Mouse (Mus musculus) intestine, embryonic 16.5 days (tissue): ENCODE data around the gene Pik3r2. TPM values are rescaled to one million over a fixed set of nuclear protein-coding genes. Genes with fewer than 3 reads are reported as not detected.

Experiments used
- ATAC-seq: fragments of 200-750 bp; cut with Nextera tagmentation; 2 replicates; pipeline ENCODE4 v1.8.0; 2017; ENCODE audit warnings: moderate TSS enrichment, moderate library complexity
- H3K27ac ChIP-seq: fragments of 300-500 bp; sonication (generic); 2 replicates; pipeline ENCODE4 v1.5.1; 2014; ENCODE audit warnings: mild to moderate bottlenecking, low read length
- H3K27me3 ChIP-seq: fragments of 300-500 bp; sonication (generic); replicated peaks from 2 replicates; pipeline ENCODE4 v1.6.1; 2014; ENCODE audit warnings: low read length, control low read depth, mixed read lengths; ENCODE audit not compliant: control insufficient read depth, insufficient read depth
- H3K36me3 ChIP-seq: fragments of 300-500 bp; sonication (generic); 2 replicates; pipeline ENCODE4 v1.6.1; 2014; ENCODE audit warnings: low read length, control low read depth; ENCODE audit not compliant: control insufficient read depth, insufficient read depth
- H3K4me1 ChIP-seq: fragments of 300-500 bp; sonication (generic); 2 replicates; pipeline ENCODE4 v1.6.1; 2014; ENCODE audit warnings: low read length, control low read depth, mixed read lengths; ENCODE audit not compliant: control insufficient read depth, insufficient read depth
- H3K4me2 ChIP-seq: fragments of 300-500 bp; sonication (generic); 2 replicates; pipeline ENCODE4 v1.6.1; 2014; ENCODE audit warnings: low read depth, low read length, control low read depth
- H3K4me3 ChIP-seq: fragments of 300-500 bp; sonication (generic); 2 replicates; pipeline ENCODE4 v1.5.1; 2014; ENCODE audit warnings: mild to moderate bottlenecking, low read length
- H3K9ac ChIP-seq: fragments of 300-500 bp; sonication (generic); 2 replicates; pipeline ENCODE4 v1.6.1; 2014; ENCODE audit warnings: low read depth, low read length
- H3K9me3 ChIP-seq: fragments of 300-500 bp; sonication (generic); 2 replicates; pipeline ENCODE4 v1.6.1; 2016; ENCODE audit warnings: low read length, control low read depth; ENCODE audit not compliant: control insufficient read depth
- WGBS: fragments of 180-500 bp; shearing (Covaris S2); extraction: QIAGEN DNeasy Blood & Tissue Kit; methylation state at CpG from one replicate; pipeline ENCODE4 v1.1.7; 2014; 5-methylcytosine and 5-hydroxymethylcytosine counted together
- polyA plus RNA-seq: library from polyadenylated mRNA; unstranded; fragments of >200 nt; fragmentation: Nextera tagmentation; extraction: Ambion mirVana; gene quantifications from 2 replicates; pipeline ENCODE4 v1.2.1, GENCODE M21; 2015

Gene Pik3r2
- polyA plus RNA-seq, 1 experiment from 2014 or later = 63.7 TPM

DNA sequence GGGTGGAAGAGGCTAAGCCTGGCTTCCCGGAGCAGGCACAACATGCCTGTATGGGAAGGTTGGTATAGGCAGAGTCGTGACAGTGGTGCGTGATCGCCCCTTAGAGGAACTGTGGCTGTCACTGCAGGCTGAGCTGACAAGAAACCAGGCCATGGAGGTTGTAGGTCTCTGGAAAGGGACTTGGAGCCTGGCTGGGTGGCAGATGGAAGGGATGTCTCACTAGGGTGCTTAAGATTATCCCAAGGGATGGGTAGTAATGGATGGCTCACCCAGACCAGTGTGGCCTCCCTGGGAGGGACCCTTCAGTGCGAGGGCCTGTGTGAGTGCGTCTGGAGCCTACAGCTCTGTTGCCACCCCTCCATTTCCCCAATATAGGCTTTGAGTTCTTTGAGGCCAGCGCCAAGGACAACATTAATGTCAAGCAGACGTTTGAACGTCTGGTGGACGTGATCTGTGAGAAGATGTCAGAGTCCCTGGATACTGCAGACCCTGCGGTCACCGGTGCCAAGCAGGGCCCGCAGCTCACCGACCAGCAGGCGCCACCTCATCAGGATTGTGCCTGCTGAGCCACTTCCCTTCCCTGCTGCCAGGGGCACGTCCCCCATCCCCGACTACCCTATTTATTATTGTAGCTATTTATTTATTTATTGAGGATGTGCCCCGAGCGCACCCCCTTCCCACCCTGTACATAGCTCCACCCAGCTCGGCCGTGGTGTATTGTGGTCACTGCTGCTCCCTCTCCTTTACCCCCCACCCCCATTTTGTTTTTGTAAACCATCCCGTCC, 18.8 kb downstream of the Pik3r2 start:
- H3K36me3 ChIP-seq = peaks cover 4% of the 10 kb centered on the region; the same call in 1 of the 2 replicates
- no peak overlapping the region for H3K27ac ChIP-seq
- no peaks in the 10 kb centered on the region for H3K27me3 ChIP-seq
- 74% methylated on average over 22 of the region's 22 CpGs for WGBS
- ATAC-seq = no peak
- peaks cover 44% of the 10 kb centered on the region for H3K4me1 ChIP-seq
- H3K9me3 ChIP-seq = no peaks in the 10 kb centered on the region
- no peak overlapping the region for H3K4me3 ChIP-seq
- H3K9ac ChIP-seq = no peak overlapping the region
- H3K4me2 ChIP-seq = no peak overlapping the region

DNA sequence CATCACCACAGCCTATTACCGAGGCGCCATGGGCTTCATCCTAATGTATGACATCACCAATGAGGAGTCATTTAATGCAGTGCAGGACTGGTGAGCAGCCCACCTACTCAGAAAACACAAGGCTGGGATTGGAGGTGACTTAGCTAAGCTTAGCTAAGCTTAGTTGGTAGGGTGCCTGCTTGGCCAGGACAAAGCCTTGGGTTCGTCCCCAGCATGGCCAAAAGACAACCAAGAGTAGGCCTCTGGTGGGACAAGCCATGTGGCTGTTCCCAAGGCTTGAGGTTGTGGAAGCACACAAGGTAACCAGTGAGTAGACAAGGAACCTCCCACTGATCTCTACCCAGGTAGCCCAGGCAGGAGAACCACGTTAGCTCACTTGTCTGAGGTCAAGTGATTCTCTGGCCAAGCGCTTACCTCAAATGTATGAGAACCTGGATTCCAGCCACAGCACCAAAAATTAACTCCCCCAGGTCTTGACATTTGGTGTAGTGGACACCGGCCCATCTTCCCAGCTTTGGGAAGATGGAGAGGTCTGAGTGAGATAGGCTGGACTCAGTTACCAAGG, 20.0 kb downstream of the Pik3r2 start:
- WGBS = 94% methylated on average over 6 of the region's 6 CpGs
- H3K27ac ChIP-seq = no peak overlapping the region
- no peaks in the 10 kb centered on the region for H3K9me3 ChIP-seq
- no peak overlapping the region for H3K4me3 ChIP-seq
- peaks cover 4% of the 10 kb centered on the region; the same call in 1 of the 2 replicates for H3K36me3 ChIP-seq
- H3K27me3 ChIP-seq = no peaks in the 10 kb centered on the region
- peaks cover 44% of the 10 kb centered on the region for H3K4me1 ChIP-seq
- ATAC-seq = no peak
- no peak overlapping the region for H3K4me2 ChIP-seq
- no peak overlapping the region for H3K9ac ChIP-seq

DNA sequence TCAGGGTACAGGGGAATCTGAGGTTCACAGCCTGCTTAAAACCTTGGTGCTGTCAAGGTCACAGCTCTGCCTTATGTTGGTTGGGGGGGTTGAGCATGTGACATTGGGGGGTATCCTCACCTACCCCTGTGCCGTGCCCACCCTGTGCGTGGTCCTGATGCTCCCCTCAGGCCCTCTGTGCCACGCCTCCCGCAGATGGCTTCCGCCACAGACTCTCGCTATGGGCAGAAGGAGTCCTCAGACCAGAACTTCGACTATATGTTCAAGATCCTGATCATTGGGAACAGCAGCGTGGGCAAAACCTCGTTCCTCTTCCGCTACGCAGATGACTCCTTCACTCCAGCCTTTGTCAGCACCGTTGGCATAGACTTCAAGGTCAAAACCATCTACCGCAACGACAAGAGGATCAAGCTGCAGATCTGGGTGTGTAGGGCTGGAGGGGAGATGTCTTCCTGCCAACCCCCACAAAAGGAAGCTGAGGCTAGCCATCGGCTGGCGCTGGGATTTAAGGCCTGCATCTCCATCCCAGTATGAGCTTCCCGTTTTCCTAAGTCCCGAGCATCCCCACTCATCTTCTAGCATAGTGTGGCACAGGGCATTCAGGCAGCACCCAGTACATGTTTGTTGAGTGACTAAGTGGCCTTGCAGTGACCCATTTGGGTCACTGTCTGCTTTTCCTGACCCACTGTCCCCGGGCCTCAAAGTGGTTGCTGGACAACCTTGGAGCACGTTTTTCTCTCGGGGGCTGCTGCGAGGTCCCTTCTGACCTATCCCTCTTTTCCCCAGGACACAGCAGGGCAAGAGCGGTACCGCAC, 20.6 kb downstream of the Pik3r2 start:
- ATAC-seq = no peak
- no peak overlapping the region for H3K27ac ChIP-seq
- H3K9me3 ChIP-seq = no peaks in the 10 kb centered on the region
- H3K9ac ChIP-seq = no peak overlapping the region
- H3K4me2 ChIP-seq = peak overlapping the region; percentile 98
- H3K4me3 ChIP-seq = peak overlapping the region; percentile 79
- peaks cover 41% of the 10 kb centered on the region for H3K4me1 ChIP-seq
- H3K36me3 ChIP-seq = peaks cover 4% of the 10 kb centered on the region; the same call in 1 of the 2 replicates
- no peaks in the 10 kb centered on the region for H3K27me3 ChIP-seq
- 83% methylated on average over 24 of the region's 24 CpGs for WGBS

DNA sequence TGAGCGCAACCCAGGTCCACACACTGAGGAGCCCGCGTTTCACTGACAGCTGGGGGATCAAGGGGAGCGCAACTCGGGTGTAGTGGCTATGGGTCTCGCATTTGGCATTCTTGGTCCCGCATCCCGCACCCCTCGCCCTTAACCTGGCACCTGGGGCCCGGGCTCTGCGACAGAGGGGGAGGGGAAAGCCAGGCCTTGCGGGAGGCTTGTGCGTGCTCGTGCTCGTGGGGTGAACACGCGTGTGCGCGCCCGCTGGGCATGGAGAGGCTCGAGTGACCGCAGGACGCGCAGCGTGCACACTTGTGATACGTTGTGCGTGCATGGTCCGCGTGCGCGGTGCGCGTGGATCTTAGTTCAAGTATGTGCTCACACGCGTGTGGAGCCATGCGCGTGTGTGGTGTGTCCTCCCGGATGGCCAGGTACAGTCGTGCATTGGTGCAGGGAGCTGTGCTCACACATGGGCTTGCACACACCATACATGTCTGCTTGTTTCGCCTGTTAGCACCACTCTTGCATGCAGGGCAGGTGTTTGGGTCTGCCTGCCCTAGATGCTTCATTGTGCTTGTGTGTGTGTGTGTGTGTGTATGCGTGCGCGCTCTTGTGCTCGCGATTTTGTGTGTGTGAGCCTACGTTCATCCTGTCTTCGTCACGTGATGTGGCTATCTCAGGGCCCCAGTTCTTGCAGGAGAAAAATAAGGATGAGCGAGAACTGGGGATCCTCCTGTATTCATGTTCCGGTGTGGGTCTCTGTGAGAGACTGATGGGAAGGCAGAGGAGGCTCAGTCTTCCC, 21.4 kb downstream of the Pik3r2 start:
- H3K27ac ChIP-seq = peak overlapping the region; percentile 65
- peaks cover 4% of the 10 kb centered on the region; the same call in 1 of the 2 replicates for H3K36me3 ChIP-seq
- peak; percentile 31 for ATAC-seq
- WGBS = 11% methylated on average over 50 of the region's 50 CpGs
- no peaks in the 10 kb centered on the region for H3K27me3 ChIP-seq
- peak overlapping the region; percentile 79 for H3K4me3 ChIP-seq
- H3K9me3 ChIP-seq = no peaks in the 10 kb centered on the region
- peak overlapping the region; percentile 91 for H3K9ac ChIP-seq
- H3K4me2 ChIP-seq = peak overlapping the region; percentile 98
- peaks cover 38% of the 10 kb centered on the region for H3K4me1 ChIP-seq

DNA sequence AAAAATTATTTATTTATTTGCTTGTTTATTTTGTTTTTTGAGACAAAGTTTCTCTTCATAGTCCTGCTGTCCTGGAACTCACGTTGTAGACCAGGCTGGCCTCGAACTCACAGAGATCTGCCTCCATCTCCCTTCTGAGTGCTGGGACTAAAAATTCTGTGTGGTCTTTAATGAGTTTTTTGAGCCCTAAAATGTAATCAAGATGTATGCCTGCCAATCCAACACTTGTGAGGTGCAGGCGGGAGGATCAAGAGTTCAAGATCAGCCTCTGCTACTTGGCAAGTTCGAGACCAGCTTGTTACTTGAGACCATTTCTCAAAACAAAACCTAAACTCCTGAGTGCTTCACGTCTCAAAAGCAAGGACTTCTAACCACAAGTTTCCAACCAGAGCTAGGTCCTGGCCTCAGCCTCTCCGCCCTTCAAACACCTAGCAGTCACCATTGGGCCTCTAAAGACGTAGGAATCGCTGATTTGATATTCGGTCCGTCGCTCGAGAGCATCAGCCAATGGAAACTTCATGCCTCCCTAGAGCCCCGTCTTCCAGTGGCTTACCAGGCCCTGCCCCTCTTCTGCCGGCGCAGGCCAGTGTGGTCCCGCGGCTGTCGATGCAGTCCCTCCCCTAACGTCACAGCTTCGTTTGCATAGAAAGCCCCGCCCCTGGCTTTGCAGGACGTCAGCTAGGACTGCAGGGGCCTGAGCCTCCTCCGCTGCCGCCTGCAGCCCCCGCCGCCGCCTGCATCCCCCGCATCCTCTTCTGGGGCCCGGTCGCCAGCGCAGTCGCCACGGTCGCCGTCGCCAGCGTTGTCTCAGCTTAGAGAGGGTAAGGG, 22.3 kb downstream of the Pik3r2 start, which contains the start of gene Rab3a:
Rab3a (plus strand) TSS at position 637 of the 828 bp plus-strand sequence.
- Histone ChIP-seq H3K36me3 (peaks cover 4% of the 10 kb centered on the region; the same call in 1 of the 2 replicates), H3K4me3 (peak within 1 kb of the TSS; percentile 79)
- ATAC-seq = peak; percentile 98

DNA sequence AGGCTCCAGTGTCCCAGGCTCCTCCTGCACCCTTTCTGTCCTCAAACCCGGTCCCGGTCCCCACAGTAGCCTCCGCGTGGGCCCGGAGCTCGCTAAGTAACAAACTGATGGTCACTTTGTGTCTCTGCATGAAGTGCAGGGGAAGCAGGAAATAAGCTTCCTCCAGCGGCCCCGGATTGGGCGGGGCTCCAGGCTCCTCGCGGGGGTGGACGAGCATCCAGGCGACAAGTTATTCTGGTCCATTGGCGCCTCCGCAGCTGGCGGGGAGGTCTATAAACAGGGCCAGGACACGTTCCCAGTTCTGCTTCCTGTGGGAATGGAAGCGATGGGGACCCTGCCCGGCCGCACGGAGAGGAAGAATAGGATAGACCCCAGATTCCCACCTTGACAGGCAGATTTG, 23.4 kb downstream of the Pik3r2 start:
- Histone ChIP-seq H3K4me2 (peak overlapping the region; percentile 48), H3K27ac (peak overlapping the region; percentile 87), H3K9ac (peak overlapping the region; percentile 53), H3K4me3 (peak overlapping the region; percentile 23; the same call in 1 of the 2 replicates), H3K36me3 (peaks cover 4% of the 10 kb centered on the region; the same call in 1 of the 2 replicates), H3K9me3 (no peaks in the 10 kb centered on the region), H3K27me3 (no peaks in the 10 kb centered on the region; the same call in 1 of the 2 replicates), H3K4me1 (peaks cover 24% of the 10 kb centered on the region)
- no peak for ATAC-seq
- WGBS = 16% methylated on average over 21 of the region's 21 CpGs

More for the DNA sequence above, 22.3 kb downstream of the Pik3r2 start, which contains the start of gene Rab3a:
- Histone ChIP-seq H3K9ac (peak within 1 kb of the TSS; percentile 91), H3K4me2 (peak within 1 kb of the TSS; percentile 98), H3K4me1 (peaks cover 31% of the 10 kb centered on the region), H3K27me3 (no peaks in the 10 kb centered on the region), H3K27ac (peak within 1 kb of the TSS; percentile 87), H3K9me3 (no peaks in the 10 kb centered on the region)
- 8% methylated on average over 37 of the region's 37 CpGs for WGBS

DNA sequence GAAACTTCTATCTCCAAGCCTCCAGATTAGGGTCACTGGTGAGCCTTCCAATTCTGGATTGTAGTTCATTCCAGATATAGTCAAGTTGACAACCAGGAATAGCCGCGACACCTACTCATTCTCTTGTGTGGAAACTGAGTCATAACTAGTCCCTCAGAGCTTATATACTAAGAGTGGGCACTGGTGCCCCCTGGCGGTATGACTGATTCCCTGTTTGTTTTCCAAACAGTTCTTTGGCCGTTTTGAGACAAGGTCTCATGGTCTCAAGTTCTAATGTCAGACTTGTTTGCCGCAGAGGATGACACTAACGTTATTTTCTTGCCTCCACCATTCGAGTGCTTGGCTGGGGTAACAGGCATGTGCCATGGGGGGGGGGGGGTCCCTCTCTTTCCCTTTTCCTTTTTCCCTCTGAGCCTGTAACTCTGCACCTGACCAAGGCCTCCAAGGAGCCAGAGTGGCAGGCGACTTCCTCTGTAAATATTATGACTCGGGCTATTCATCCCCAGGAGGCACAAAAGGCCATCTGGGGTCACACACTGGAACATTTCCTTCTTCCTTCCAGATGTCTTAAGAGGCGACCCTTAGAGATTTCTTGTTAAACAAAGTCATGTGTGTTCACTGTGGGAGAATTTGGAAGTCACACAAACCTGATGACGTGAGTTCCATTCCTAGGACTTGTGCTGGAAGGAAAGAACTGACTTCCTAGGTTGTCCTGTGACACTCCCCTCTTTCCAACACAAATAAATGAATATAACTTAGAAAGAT, 24.3 kb downstream of the Pik3r2 start:
- 28% methylated on average over 11 of the region's 11 CpGs for WGBS
- 0 out of 2 replicates have a peak overlapping the region, but pooled peaks have one; percentile 48 for H3K4me2 ChIP-seq
- peaks cover 24% of the 10 kb centered on the region for H3K4me1 ChIP-seq
- H3K36me3 ChIP-seq = peaks cover 4% of the 10 kb centered on the region; the same call in 1 of the 2 replicates
- ATAC-seq = no peak
- H3K9ac ChIP-seq = no peak overlapping the region; the same call in 1 of the 2 replicates
- H3K27me3 ChIP-seq = peaks cover 1% of the 10 kb centered on the region; the same call in 1 of the 2 replicates
- no peaks in the 10 kb centered on the region for H3K9me3 ChIP-seq
- no peak overlapping the region for H3K4me3 ChIP-seq
- peak overlapping the region; percentile 87 for H3K27ac ChIP-seq
